Mouse (Mus musculus) kidney, embryonic 16.5 days (tissue): ENCODE data around the gene Fignl1. TPM values are rescaled to one million over a fixed set of nuclear protein-coding genes. Genes with fewer than 3 reads are reported as not detected.

Experiments
- ATAC-seq: fragments of 200-750 bp; cut with Nextera tagmentation; 2 replicates; pipeline ENCODE4 v1.8.0; 2017; ENCODE audit warnings: moderate TSS enrichment; ENCODE audit not compliant: low FRiP score, low TSS enrichment
- H3K27ac ChIP-seq: fragments of 300-500 bp; sonication (generic); 2 replicates; pipeline ENCODE4 v1.5.1; 2014; ENCODE audit warnings: low read length
- H3K27me3 ChIP-seq: fragments of 300-500 bp; sonication (generic); 2 replicates; pipeline ENCODE4 v1.6.1; 2014; ENCODE audit warnings: low read length, control low read depth, mixed read lengths; ENCODE audit not compliant: insufficient read depth
- H3K36me3 ChIP-seq: fragments of 300-500 bp; sonication (generic); 2 replicates; pipeline ENCODE4 v1.6.1; 2014; ENCODE audit warnings: low read length, control low read depth, mixed read lengths; ENCODE audit not compliant: insufficient read depth
- H3K4me1 ChIP-seq: fragments of 300-500 bp; sonication (generic); 2 replicates; pipeline ENCODE4 v1.6.1; 2014; ENCODE audit warnings: low read length, control low read depth, mixed read lengths; ENCODE audit not compliant: insufficient read depth
- H3K4me2 ChIP-seq: fragments of 300-500 bp; sonication (generic); replicated peaks from 2 replicates; pipeline ENCODE4 v1.6.1; 2014; ENCODE audit warnings: low read depth, low read length
- H3K4me3 ChIP-seq: fragments of 300-500 bp; sonication (generic); 2 replicates; pipeline ENCODE4 v1.5.1; 2014; ENCODE audit warnings: mild to moderate bottlenecking, low read length
- H3K9ac ChIP-seq: fragments of 300-500 bp; sonication (generic); replicated peaks from 2 replicates; pipeline ENCODE4 v1.6.1; 2014; ENCODE audit warnings: low read length
- H3K9me3 ChIP-seq: fragments of 300-500 bp; sonication (generic); 2 replicates; pipeline ENCODE4 v1.6.1; 2016; ENCODE audit warnings: low read length, control low read depth
- WGBS: fragments of 180-500 bp; shearing (Covaris S2); extraction: QIAGEN DNeasy Blood & Tissue Kit; methylation state at CpG from one replicate; pipeline ENCODE4 v1.1.7; 2014; 5-methylcytosine and 5-hydroxymethylcytosine counted together
- polyA plus RNA-seq: library from polyadenylated mRNA; unstranded; fragments of >200 nt; fragmentation: Nextera tagmentation; extraction: Ambion mirVana; gene quantifications from 2 replicates; pipeline ENCODE4 v1.2.1, GENCODE M21; 2015

Fignl1 gene
- polyA plus RNA-seq, 1 experiment from 2014 or later, result 69.5 TPM

DNA sequence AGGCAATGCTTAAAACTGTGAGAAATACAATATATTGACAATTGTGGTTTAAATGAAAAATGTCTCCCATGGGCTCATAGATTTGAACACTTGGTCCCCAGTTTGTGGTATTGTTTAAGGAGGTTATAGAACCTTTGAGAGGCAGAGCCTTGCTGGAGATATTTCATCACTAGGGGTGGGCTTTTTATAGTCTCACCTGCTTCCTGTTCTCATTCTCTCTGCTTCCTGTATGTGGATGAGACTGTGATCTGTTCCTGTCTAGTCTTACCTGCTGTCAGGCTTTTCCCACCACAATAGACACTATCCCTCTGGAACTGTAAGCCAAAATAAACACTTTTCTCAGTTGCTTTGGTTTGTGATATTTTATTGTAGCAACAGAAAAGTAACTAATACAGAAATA is 17.7 kb upstream of the Fignl1 start:
- Histone ChIP-seq H3K4me1 (peaks cover 57% of the 10 kb centered on the region), H3K9ac (no peak overlapping the region), H3K4me2 (no peak overlapping the region), H3K36me3 (no peaks in the 10 kb centered on the region), H3K27me3 (no peaks in the 10 kb centered on the region), H3K27ac (no peak overlapping the region), H3K9me3 (no peaks in the 10 kb centered on the region), H3K4me3 (no peak overlapping the region)
- no peak for ATAC-seq

DNA sequence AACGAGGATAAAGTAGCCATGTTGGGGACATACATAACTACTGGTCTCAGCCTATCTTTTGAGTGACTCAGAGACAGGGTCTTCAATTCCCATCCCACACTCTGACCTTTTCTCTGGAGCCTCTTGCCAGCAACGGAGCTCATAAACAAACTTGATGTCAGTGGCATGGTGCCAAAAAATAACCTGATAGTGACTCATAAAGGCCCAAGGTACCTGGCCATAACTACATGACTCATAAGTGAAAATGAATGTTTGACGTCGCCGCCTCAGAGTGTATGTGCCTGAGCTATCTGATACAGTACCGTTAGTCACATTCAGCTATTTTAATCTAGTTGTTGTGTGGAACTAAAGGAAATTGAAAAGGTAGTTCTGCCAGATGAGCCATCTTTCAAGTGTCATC is 16.9 kb upstream of the Fignl1 start:
- Histone ChIP-seq H3K9ac (no peak overlapping the region), H3K4me1 (peaks cover 58% of the 10 kb centered on the region), H3K27me3 (no peaks in the 10 kb centered on the region), H3K9me3 (no peaks in the 10 kb centered on the region), H3K27ac (no peak overlapping the region; the same call in 1 of the 2 replicates), H3K36me3 (no peaks in the 10 kb centered on the region), H3K4me3 (no peak overlapping the region), H3K4me2 (no peak overlapping the region)
- WGBS, result 67% methylated on average over 6 of the region's 6 CpGs
- ATAC-seq, result no peak

DNA sequence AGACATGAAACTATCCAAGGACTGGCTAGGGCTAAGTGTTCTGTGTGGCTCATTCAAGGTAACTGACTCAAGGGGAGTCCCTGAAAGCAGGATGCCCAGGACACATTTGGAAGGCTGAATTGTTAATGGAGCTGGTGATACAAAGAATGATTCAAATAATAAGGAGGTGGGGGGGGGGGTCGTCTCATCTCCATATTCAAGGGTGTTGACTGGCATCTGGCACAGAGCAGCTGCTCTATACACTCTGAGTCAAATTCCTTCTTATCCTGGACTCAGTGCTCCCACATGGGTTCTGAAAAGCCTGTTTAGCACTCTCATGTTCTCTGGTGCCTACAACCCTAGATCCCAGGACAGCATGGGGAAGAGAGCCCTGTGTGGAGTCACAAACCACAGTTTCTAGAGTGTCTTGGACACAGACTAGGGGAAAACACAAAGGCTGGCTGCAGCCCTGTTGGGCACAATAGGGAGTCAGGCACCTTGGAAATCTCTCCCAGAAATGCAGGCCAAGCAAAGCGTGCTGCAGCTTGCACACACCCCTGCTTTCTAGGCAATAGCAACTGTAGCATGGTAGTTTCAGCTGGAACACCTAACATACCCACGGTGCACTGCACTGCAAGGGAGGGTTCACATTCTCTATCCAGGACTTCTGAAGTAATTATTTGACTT is 16.3 kb upstream of the Fignl1 start:
- Histone ChIP-seq H3K9me3 (no peaks in the 10 kb centered on the region), H3K27ac (no peak overlapping the region; the same call in 1 of the 2 replicates), H3K4me1 (peaks cover 57% of the 10 kb centered on the region), H3K4me2 (no peak overlapping the region), H3K4me3 (no peak overlapping the region), H3K36me3 (no peaks in the 10 kb centered on the region), H3K27me3 (no peaks in the 10 kb centered on the region), H3K9ac (no peak overlapping the region)
- WGBS, result 71% methylated on average over 3 of the region's 3 CpGs
- ATAC-seq, result no peak

DNA sequence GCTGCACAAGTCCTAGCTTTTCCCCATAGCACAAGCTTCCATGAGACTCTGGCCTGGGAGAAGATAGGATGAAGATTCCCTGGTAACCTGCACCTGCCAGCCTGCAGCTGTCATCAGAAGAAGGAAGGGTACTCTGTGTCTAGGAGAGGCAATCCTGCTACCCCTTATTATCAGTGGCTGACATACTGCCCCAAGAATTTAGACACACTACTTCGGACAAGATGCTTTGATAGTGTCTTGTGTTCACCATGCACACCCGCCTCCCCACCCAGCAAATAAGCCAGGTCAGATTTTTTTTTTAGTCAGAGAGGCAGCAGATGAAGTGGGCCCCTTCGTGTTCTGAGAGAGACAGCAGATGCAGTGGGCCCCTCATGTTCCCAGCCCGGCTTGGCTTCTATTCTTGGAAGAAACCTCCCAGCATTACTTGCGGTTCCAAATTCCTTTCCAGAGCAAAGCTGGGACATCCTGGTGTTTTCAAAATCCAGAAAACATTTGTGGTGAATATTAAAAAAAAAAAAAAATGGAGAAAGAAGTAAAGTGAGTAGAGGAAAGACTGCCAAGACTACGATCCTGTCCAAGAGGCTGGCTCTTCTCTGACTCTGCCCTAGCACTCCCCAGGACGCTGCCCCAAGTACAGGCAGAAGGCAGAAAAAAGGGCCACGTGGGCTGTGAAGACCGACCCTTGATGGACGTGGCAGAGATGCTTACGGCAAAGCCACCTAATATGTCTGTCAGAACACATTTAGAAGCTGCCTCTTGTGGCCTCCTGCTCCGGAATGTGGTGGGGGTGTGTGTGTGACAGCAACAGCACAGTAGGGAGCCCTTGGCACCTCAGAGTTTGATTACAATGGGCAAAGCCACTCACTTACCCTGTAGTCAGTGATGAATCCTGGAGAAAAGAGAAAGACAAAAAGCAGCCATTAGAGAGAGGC is 15.5 kb upstream of the Fignl1 start:
- no peak for ATAC-seq
- WGBS, result 53% methylated on average over 12 of the region's 12 CpGs
- H3K4me3 ChIP-seq, result no peak overlapping the region
- H3K27ac ChIP-seq, result 0 out of 2 replicates have a peak overlapping the region, but pooled peaks have one; percentile 28
- peaks cover 49% of the 10 kb centered on the region for H3K4me1 ChIP-seq
- no peaks in the 10 kb centered on the region for H3K36me3 ChIP-seq
- H3K27me3 ChIP-seq, result no peaks in the 10 kb centered on the region
- no peak overlapping the region for H3K4me2 ChIP-seq
- no peaks in the 10 kb centered on the region for H3K9me3 ChIP-seq
- H3K9ac ChIP-seq, result no peak overlapping the region

DNA sequence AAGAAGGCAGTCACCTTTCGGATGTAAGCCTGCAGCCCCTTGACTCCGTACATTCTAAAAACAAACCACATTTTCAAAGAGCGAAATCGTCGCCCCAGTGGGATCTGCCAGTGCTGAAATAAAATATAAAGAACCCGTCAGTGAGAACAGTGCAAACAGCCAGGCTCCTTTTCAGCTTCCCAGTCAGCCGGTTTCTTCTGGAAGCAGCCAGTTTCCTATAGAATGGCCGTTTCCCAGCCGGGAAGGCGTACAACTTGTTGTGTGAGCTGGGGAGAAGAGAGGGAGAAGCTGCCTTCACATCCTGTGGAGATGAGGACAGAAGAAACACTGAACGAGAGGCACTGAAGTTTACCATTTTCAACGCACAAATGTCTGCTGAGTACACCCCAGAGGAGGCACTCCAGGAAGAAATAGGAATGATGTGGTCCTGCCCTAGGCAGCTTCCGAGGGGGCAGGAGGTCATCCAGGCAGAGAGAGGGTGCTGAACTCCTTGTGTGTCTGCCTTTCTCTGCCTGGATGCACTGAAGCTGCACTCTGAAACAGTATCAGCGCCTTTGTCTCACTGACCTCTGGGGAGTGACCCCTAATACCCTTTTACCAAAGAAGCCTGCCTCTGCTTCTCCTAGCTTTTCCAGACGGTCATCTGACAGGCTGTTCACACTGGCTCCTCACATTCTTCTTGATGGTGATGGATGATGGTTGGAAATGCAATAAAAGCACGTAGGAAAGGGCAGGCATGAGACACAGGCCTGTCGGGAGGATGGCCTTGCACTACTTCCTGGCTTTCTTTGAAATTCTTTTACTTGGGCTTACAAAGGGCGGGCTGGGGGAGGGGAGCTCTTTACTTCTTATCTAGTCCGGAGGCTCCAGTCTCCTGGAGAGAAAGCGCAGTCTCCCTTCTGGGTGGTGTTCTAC is 13.7 kb upstream of the Fignl1 start:
- 10% methylated on average over 20 of the region's 20 CpGs for WGBS
- peak overlapping the region; percentile 26; the same call in 1 of the 2 replicates for H3K4me2 ChIP-seq
- no peaks in the 10 kb centered on the region for H3K36me3 ChIP-seq
- no peaks in the 10 kb centered on the region for H3K9me3 ChIP-seq
- ATAC-seq, result peak; percentile 77
- peak overlapping the region; percentile 63 for H3K9ac ChIP-seq
- H3K27me3 ChIP-seq, result no peaks in the 10 kb centered on the region
- H3K4me3 ChIP-seq, result no peak overlapping the region
- peak overlapping the region; percentile 98 for H3K27ac ChIP-seq
- H3K4me1 ChIP-seq, result peaks cover 36% of the 10 kb centered on the region

DNA sequence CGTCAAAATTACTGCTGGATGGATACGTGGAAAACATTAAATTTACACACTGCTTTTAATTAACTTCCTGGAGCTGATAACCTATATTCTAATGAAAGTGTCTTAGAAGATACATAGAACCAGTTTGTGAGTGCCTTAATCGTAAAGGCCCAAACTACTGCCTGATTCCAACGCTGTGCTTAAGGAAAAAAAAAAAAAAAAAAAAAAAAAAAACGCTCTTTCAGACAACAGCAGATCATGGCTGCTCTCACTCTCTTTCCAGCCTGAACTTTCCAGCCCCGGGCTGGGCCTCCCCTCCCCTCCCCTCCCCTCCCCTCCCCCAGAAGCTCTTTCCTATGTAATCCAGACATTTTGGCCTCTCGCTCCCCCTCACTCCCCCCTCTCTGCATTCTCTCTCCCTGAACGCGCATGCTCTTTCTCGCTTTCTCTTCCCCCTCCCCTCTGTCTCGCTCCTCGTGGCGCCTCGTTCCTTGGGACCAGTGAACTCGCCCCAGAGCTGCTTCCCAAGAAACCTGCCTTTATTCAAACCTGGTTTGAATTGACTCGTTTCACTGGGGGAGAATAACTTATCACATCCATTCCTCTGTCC is 12.7 kb upstream of the Fignl1 start:
- no peaks in the 10 kb centered on the region for H3K36me3 ChIP-seq
- no peak overlapping the region for H3K4me3 ChIP-seq
- no peaks in the 10 kb centered on the region for H3K9me3 ChIP-seq
- peak overlapping the region; percentile 26 for H3K4me2 ChIP-seq
- H3K9ac ChIP-seq, result peak overlapping the region; percentile 63
- H3K27ac ChIP-seq, result peak overlapping the region; percentile 98
- ATAC-seq, result peak; percentile 86
- WGBS, result 7% methylated on average over 15 of the region's 16 CpGs
- H3K4me1 ChIP-seq, result peaks cover 36% of the 10 kb centered on the region
- H3K27me3 ChIP-seq, result no peaks in the 10 kb centered on the region

DNA sequence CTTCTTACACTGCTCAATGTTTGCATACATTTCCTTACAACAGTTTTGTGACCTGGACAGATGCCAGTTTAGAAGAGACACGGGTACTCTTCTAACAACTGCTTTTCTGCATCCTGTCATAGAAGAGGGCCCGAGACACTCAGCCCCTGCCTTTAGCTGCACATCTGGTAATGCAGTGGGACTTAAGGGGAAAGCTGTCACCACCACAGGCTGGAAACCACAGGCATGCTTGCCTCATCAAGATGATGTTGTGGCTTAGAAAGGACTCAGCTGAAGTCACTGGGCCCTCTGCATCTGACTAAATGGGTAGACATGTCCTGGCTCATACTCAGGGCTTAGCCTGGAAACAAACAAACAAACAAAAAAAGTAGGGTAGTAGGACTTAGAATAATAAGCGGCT is 12.0 kb upstream of the Fignl1 start:
- Histone ChIP-seq H3K4me3 (no peak overlapping the region), H3K4me2 (no peak overlapping the region), H3K27ac (peak overlapping the region; percentile 98), H3K4me1 (peaks cover 36% of the 10 kb centered on the region), H3K36me3 (no peaks in the 10 kb centered on the region), H3K9me3 (no peaks in the 10 kb centered on the region), H3K27me3 (no peaks in the 10 kb centered on the region), H3K9ac (peak overlapping the region; percentile 13; the same call in 1 of the 2 replicates)
- no peak for ATAC-seq
- WGBS, result 64% methylated on average over 3 of the region's 3 CpGs

DNA sequence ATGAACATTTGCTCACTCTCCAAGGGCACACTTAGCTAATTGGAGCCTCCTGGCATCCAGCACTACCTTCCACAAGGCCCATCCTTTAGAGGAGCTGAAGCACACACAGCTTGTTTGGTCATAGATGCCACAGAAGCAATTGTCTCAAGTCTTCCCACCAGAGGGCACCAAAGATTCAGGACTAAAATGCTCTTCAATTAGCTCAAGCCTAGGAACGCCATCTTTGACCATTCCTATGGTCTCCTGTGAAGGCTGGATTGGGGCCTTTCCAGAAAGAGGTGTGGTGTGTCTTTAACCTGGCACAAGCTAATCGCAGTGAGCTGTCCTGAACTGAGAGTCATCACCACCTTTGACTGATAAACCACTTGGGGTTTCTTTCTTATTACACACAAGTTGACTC is 11.5 kb upstream of the Fignl1 start:
- peak; percentile 37 for ATAC-seq
- WGBS, result 5% methylated on average over 2 of the region's 2 CpGs
- H3K4me2 ChIP-seq, result no peak overlapping the region

DNA sequence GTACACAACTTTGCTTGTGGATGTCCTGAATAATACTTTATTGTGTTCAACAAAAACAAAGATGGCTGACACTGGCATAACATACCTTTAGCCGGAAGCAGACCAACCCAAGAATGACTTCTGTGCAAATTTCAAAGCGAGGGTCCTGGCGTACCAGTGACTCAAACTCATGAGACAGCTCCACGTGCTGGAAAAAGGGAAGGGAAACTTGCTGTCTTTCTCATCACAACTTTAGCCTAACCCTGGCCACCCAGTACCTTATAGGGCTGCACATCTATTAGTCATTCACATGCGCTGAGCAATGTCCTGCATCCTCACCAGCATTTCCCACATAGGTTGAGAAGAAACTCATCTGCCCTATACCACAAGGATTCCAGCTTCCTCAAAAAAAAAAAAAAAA is 10.4 kb upstream of the Fignl1 start:
- 91% methylated on average over 5 of the region's 5 CpGs for WGBS
- no peak overlapping the region for H3K4me3 ChIP-seq
- no peak overlapping the region for H3K27ac ChIP-seq
- H3K27me3 ChIP-seq, result no peaks in the 10 kb centered on the region
- peaks cover 31% of the 10 kb centered on the region for H3K4me1 ChIP-seq
- H3K4me2 ChIP-seq, result no peak overlapping the region
- no peaks in the 10 kb centered on the region for H3K9me3 ChIP-seq
- no peaks in the 10 kb centered on the region for H3K36me3 ChIP-seq
- H3K9ac ChIP-seq, result no peak overlapping the region
- ATAC-seq, result no peak

More for the DNA sequence above, 11.5 kb upstream of the Fignl1 start:
- H3K4me1 ChIP-seq, result peaks cover 36% of the 10 kb centered on the region
- peak overlapping the region; percentile 98 for H3K27ac ChIP-seq
- no peaks in the 10 kb centered on the region for H3K36me3 ChIP-seq
- no peaks in the 10 kb centered on the region for H3K27me3 ChIP-seq
- no peak overlapping the region for H3K4me3 ChIP-seq
- H3K9me3 ChIP-seq, result no peaks in the 10 kb centered on the region
- no peak overlapping the region for H3K9ac ChIP-seq
